Mouse (Mus musculus): ENCODE measurements around the gene Gprc5d. TPM values are rescaled to one million over a fixed set of nuclear protein-coding genes. Genes with fewer than 3 reads are reported as not detected.

Gprc5d gene
- polyA plus RNA-seq, 1 experiment from 2014 or later, result 0.07 TPM

DNA sequence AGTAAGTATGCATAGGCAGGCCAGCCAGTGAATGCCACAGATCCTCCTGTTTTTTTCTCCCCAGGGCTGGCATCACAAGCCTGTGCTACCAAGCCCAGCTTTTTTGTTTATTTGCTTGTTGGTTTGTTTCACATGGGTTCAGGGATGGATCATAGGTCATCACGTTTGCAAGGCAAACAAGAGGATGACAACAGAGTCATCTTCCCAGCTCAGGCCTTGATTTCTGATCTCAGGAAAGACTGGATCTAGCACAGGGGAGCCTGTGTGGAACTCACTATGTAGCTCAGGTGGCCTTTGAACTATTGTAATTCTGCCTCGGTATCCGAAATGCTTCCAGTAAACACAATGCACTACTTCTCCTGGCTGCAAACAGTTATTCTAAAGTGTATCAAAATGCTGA, 44.2 kb upstream of the Gprc5d start:
- WGBS, result 91% methylated on average over 3 of the region's 3 CpGs
- Histone ChIP-seq H3K27me3 (ENCODE audit: control insufficient read depth, insufficient read depth, low read length) (no peaks in the 10 kb centered on the region), H3K9ac (ENCODE audit: low read length) (no peak overlapping the region), H3K4me1 (replicated peaks; ENCODE audit: control insufficient read depth, insufficient read depth) (no peaks in the 10 kb centered on the region), H3K9me3 (ENCODE audit: control insufficient read depth, low read length) (no peaks in the 10 kb centered on the region), H3K4me3 (ENCODE audit: low read depth, low read length) (no peak overlapping the region), H3K27ac (replicated peaks) (no peak overlapping the region), H3K4me2 (replicated peaks; ENCODE audit: low read depth) (no peak overlapping the region), H3K36me3 (ENCODE audit: control insufficient read depth, insufficient read depth, low read length) (no peaks in the 10 kb centered on the region)
- no peak for TF ChIP-seq CTCF (IDR thresholded peaks at IDR 0.05; ENCODE audit: low read depth)
- no peak for TF ChIP-seq EP300 (optimal IDR thresholded peaks at IDR 0.05)
- no peak for ATAC-seq (ENCODE audit: low FRiP score, low TSS enrichment)
- no peak for DNase-seq (ENCODE audit: low spot score)

- no peaks in the 10 kb centered on the region for H3K27me3 ChIP-seq (ENCODE audit: control insufficient read depth, insufficient read depth, low read length)
- no peak overlapping the region for H3K9ac ChIP-seq (ENCODE audit: low read length)
- no peaks in the 10 kb centered on the region for H3K36me3 ChIP-seq (ENCODE audit: control insufficient read depth, insufficient read depth, low read length)
- H3K4me3 ChIP-seq (ENCODE audit: low read depth, low read length), result no peak overlapping the region
- H3K9me3 ChIP-seq (ENCODE audit: control insufficient read depth, low read length), result no peaks in the 10 kb centered on the region
- DNase-seq (ENCODE audit: low spot score) (no peak), ATAC-seq (ENCODE audit: low FRiP score, low TSS enrichment) (no peak)
- no peak overlapping the region for H3K4me2 ChIP-seq (replicated peaks; ENCODE audit: low read depth)
- H3K4me1 ChIP-seq (replicated peaks; ENCODE audit: control insufficient read depth, insufficient read depth), result no peaks in the 10 kb centered on the region
- TF ChIP-seq EP300 (optimal IDR thresholded peaks at IDR 0.05) (no peak), CTCF (IDR thresholded peaks at IDR 0.05; ENCODE audit: low read depth) (no peak)
- WGBS, result 44% methylated on average over 4 of the region's 4 CpGs
- H3K27ac ChIP-seq (replicated peaks), result no peak overlapping the region
Measured at GRCm38 (mm10) chr6:135161356-135161755, 43.3 kb upstream of the Gprc5d start.

- Histone ChIP-seq H3K4me3 (ENCODE audit: low read depth, low read length) (no peak overlapping the region), H3K27me3 (ENCODE audit: control insufficient read depth, insufficient read depth, low read length) (no peaks in the 10 kb centered on the region), H3K4me1 (replicated peaks; ENCODE audit: control insufficient read depth, insufficient read depth) (no peaks in the 10 kb centered on the region), H3K9ac (ENCODE audit: low read length) (no peak overlapping the region), H3K27ac (replicated peaks) (no peak overlapping the region), H3K4me2 (replicated peaks; ENCODE audit: low read depth) (no peak overlapping the region), H3K36me3 (ENCODE audit: control insufficient read depth, insufficient read depth, low read length) (no peaks in the 10 kb centered on the region), H3K9me3 (ENCODE audit: control insufficient read depth, low read length) (no peaks in the 10 kb centered on the region)
- DNase-seq (ENCODE audit: low spot score) (no peak), ATAC-seq (ENCODE audit: low FRiP score, low TSS enrichment) (peak; percentile 46; the same call in 1 of the 2 replicates)
- no peak for TF ChIP-seq EP300 (optimal IDR thresholded peaks at IDR 0.05)
- no peak for TF ChIP-seq CTCF (IDR thresholded peaks at IDR 0.05; ENCODE audit: low read depth)
- WGBS, result 61% methylated on average over 4 of the region's 4 CpGs
Measured at GRCm38 (mm10) chr6:135158509-135158908, 40.4 kb upstream of the Gprc5d start.

DNA sequence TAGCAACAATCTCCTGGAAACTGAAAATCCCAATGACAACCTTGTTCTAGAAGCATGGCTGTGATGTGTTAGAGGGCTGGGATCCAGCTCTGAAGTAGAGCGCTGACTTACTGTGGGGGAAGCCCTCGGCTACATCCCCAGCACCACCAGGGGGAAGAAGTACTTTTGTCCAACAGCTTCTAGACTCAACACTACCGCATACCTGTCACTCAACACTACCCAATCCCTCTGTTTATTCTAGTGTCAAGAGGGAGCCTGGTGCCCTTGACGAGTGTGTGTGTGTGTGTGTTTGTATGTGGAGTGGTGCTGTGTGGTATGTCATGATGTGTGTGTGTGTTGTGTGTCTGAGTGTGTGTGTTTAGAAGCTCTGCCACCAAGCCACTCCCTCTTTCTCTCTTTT, 39.4 kb upstream of the Gprc5d start:
- no peak overlapping the region for H3K9ac ChIP-seq (ENCODE audit: low read length)
- 67% methylated on average over 4 of the region's 4 CpGs for WGBS
- ATAC-seq (ENCODE audit: low FRiP score, low TSS enrichment), result no peak
- H3K4me2 ChIP-seq (replicated peaks; ENCODE audit: low read depth), result no peak overlapping the region
- H3K4me3 ChIP-seq (ENCODE audit: low read depth, low read length), result no peak overlapping the region
- DNase-seq (ENCODE audit: low spot score), result no peak
- H3K36me3 ChIP-seq (ENCODE audit: control insufficient read depth, insufficient read depth, low read length), result no peaks in the 10 kb centered on the region
- H3K4me1 ChIP-seq (replicated peaks; ENCODE audit: control insufficient read depth, insufficient read depth), result no peaks in the 10 kb centered on the region
- TF ChIP-seq EP300 (optimal IDR thresholded peaks at IDR 0.05), result no peak
- TF ChIP-seq CTCF (IDR thresholded peaks at IDR 0.05; ENCODE audit: low read depth), result peak; percentile 6; the same call in 1 of the 2 replicates
- no peaks in the 10 kb centered on the region for H3K9me3 ChIP-seq (ENCODE audit: control insufficient read depth, low read length)
- H3K27ac ChIP-seq (replicated peaks), result no peak overlapping the region
- no peaks in the 10 kb centered on the region for H3K27me3 ChIP-seq (ENCODE audit: control insufficient read depth, insufficient read depth, low read length)

DNA sequence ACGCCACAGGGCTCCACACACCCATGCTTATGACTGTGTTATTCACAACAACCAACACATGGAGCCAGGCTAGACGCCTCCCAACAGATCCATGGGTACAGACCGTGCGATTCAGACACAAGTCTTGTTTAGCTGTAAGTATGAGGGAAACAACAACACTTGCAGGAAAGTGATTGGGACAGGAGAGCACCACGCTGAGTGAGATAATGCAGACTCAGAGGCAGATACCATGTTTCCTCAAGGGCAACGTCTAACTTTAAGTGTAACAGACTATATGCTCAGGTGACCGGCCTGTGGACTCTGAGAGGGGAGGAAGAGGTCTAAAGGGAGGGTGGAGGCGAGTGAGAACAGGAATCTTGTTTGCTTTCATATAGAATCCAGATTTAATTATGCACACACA, 38.5 kb upstream of the Gprc5d start:
- 71% methylated on average over 8 of the region's 8 CpGs for WGBS
- no peaks in the 10 kb centered on the region for H3K9me3 ChIP-seq (ENCODE audit: control insufficient read depth, low read length)
- ATAC-seq (ENCODE audit: low FRiP score, low TSS enrichment), result no peak

DNA sequence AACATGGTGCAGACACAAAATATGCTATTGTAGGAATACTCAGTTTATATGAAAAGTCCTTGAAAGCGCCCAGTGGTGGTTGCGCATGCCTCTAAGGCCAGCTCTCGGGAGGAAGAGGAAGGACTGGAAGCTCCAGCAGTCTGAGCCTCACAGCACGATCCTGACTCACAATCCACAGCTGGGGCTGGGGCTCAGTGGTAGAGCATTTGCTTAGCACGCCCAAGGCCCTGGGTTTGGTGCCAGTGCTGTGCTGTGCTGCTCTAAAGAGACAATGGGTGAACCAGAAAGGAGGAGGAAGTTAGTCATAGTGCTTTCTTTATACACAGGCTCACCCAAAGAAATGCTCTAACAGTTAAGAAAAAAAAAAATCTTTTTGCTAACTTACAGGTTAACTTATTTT, 35.6 kb upstream of the Gprc5d start:
- WGBS, result 62% methylated on average over 5 of the region's 5 CpGs
- no peak for TF ChIP-seq CTCF (IDR thresholded peaks at IDR 0.05; ENCODE audit: low read depth)
- no peak for TF ChIP-seq EP300 (optimal IDR thresholded peaks at IDR 0.05)
- no peak overlapping the region for H3K27ac ChIP-seq (replicated peaks)

More for the DNA sequence above, 38.5 kb upstream of the Gprc5d start:
- Histone ChIP-seq H3K27ac (replicated peaks) (no peak overlapping the region), H3K4me1 (replicated peaks; ENCODE audit: control insufficient read depth, insufficient read depth) (no peaks in the 10 kb centered on the region), H3K9ac (ENCODE audit: low read length) (no peak overlapping the region), H3K4me3 (ENCODE audit: low read depth, low read length) (no peak overlapping the region), H3K36me3 (ENCODE audit: control insufficient read depth, insufficient read depth, low read length) (no peaks in the 10 kb centered on the region), H3K4me2 (replicated peaks; ENCODE audit: low read depth) (no peak overlapping the region), H3K27me3 (ENCODE audit: control insufficient read depth, insufficient read depth, low read length) (no peaks in the 10 kb centered on the region)
- DNase-seq (ENCODE audit: low spot score), result no peak
- TF ChIP-seq EP300 (optimal IDR thresholded peaks at IDR 0.05), result no peak
- TF ChIP-seq CTCF (IDR thresholded peaks at IDR 0.05; ENCODE audit: low read depth), result no peak

More for the DNA sequence above, 35.6 kb upstream of the Gprc5d start:
- no peak overlapping the region for H3K9ac ChIP-seq (ENCODE audit: low read length)
- H3K4me3 ChIP-seq (ENCODE audit: low read depth, low read length), result no peak overlapping the region
- no peaks in the 10 kb centered on the region for H3K27me3 ChIP-seq (ENCODE audit: control insufficient read depth, insufficient read depth, low read length)
- H3K4me1 ChIP-seq (replicated peaks; ENCODE audit: control insufficient read depth, insufficient read depth), result no peaks in the 10 kb centered on the region
- ATAC-seq (ENCODE audit: low FRiP score, low TSS enrichment) (no peak), DNase-seq (ENCODE audit: low spot score) (no peak)
- H3K9me3 ChIP-seq (ENCODE audit: control insufficient read depth, low read length), result no peaks in the 10 kb centered on the region
- no peak overlapping the region for H3K4me2 ChIP-seq (replicated peaks; ENCODE audit: low read depth)
- no peaks in the 10 kb centered on the region for H3K36me3 ChIP-seq (ENCODE audit: control insufficient read depth, insufficient read depth, low read length)
